Mouse (Mus musculus) gastrocnemius, postnatal 10 days (tissue): ENCODE results near the gene Prepl. TPM values are rescaled to one million over a fixed set of nuclear protein-coding genes. Genes with fewer than 3 reads are reported as not detected.

ENCODE experiments used
- DNase-seq: peaks from one replicate; pipeline ENCODE4 v3.0.0; 2021; ENCODE audit warnings: mixed read lengths
- total RNA-seq, 2 experiments: library from RNA; stranded (reverse); gene quantifications; 2 replicates each; pipeline ENCODE4 v1.2.3; 2021

Gene Prepl
- total RNA-seq, 2 experiments from 2014 or later: 141 to 144 TPM

- peak; percentile 20 for DNase-seq
Observed at GRCm38 (mm10) chr17:85023247-85024167, 66.5 kb downstream of the Prepl start.

DNA sequence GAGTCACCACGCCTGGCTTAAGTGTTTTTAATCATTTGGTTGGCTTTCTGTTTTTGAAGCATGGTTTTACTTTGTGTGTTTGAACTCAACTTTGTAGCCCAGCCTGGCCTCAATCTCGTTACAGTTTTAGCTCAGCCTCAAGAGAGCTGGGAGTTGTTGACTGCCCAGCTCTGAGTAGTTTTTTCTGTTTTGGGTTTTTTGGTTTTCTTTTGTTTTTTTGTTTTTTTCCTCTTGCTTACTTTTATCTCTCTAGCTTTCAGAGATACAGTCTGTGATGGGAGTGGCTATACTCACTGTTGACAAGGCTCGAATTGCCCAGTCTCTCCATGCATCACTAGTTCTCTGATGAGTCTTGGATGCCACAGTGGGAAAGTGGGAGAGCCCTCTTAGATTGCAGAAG lies 69.7 kb downstream of the Prepl start:
- no peak for DNase-seq

- DNase-seq: no peak
Observed at GRCm38 (mm10) chr17:85018794-85019193, 71.2 kb downstream of the Prepl start.

DNA sequence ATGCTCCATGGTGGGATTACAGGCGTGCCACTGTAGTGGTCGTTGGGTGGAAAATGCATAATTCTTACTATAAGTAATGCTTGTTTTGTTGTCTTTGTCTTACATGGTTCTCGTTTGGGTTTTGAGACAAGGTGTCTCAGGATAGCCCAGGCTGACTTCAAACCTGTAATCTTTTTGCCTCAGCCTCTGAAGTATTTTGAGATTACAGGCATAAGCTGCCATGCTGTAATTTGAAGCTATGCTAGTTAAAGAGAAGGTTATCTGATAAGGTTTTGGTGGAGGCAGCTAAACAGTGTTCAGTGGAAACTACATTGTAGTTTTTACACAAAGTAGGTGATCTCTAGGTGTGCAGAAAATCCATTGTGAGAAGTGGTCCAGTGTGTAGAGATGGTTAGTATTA lies 71.7 kb downstream of the Prepl start:
- no peak for DNase-seq

- DNase-seq: no peak
Observed at GRCm38 (mm10) chr17:85014632-85015031, 75.4 kb downstream of the Prepl start.

GRCm38 (mm10) chr17:85013485-85013884 lies 76.6 kb downstream of the Prepl start:
- DNase-seq: no peak

Other genes with a start within 250 kb of the Prepl start
- 100 to 1,000 TPM; 139 to 151 TPM for gene Ppm1b, start 133.5 kb downstream of the Prepl start, total RNA-seq
- under 1 TPM; 0.14 to 0.18 TPM for gene Slc3a1, start 61.9 kb downstream of the Prepl start, total RNA-seq
- 1 to 10 TPM; 1.6 to 2.8 TPM for gene Camkmt, start 311 bp upstream of the Prepl start, total RNA-seq